Mouse (Mus musculus) hindbrain, embryonic 13.5 days (tissue): ENCODE data around the gene Prkd2. TPM values are rescaled to one million over a fixed set of nuclear protein-coding genes. Genes with fewer than 3 reads are reported as not detected.
A peak's percentile ranks its signal among the peaks of the same experiment; 100 is the strongest.

Source experiments
- ATAC-seq: fragments of 200-750 bp; cut with Nextera tagmentation; 2 replicates; pipeline ENCODE4 v1.8.0; 2017; ENCODE audit warnings: moderate TSS enrichment; ENCODE audit not compliant: low FRiP score
- H3K27ac ChIP-seq: fragments of 300-500 bp; sonication (generic); 2 replicates; pipeline ENCODE4 v1.5.1; 2015; ENCODE audit warnings: inconsistent platforms, mild to moderate bottlenecking, moderate library complexity
- H3K27me3 ChIP-seq: fragments of 300-500 bp; sonication (generic); 2 replicates; pipeline ENCODE4 v1.6.1; 2015; ENCODE audit warnings: mild to moderate bottlenecking, inconsistent platforms
- H3K36me3 ChIP-seq: fragments of 300-500 bp; sonication (generic); 2 replicates; pipeline ENCODE4 v1.6.1; 2015; ENCODE audit warnings: mild to moderate bottlenecking, inconsistent platforms
- H3K4me1 ChIP-seq: fragments of 300-500 bp; sonication (generic); replicated peaks from 2 replicates; pipeline ENCODE4 v1.6.1; 2015; ENCODE audit warnings: inconsistent platforms
- H3K4me2 ChIP-seq: fragments of 300-500 bp; sonication (generic); 2 replicates; pipeline ENCODE4 v1.6.1; 2015; ENCODE audit warnings: inconsistent platforms, mild to moderate bottlenecking, moderate library complexity
- H3K4me3 ChIP-seq: fragments of 300-500 bp; sonication (generic); 2 replicates; pipeline ENCODE4 v1.5.1; 2015; ENCODE audit warnings: mild to moderate bottlenecking, inconsistent platforms
- H3K9ac ChIP-seq: fragments of 300-500 bp; sonication (generic); 2 replicates; pipeline ENCODE4 v1.6.1; 2015; ENCODE audit warnings: mild to moderate bottlenecking, inconsistent platforms
- H3K9me3 ChIP-seq: fragments of 300-500 bp; sonication (generic); 2 replicates; pipeline ENCODE4 v1.6.1; 2016; ENCODE audit warnings: inconsistent platforms
- WGBS: fragments of 180-500 bp; shearing (Covaris S2); methylation state at CpG from one replicate; pipeline ENCODE4 v1.1.7; 2015; 5-methylcytosine and 5-hydroxymethylcytosine counted together
- polyA plus RNA-seq: library from polyadenylated mRNA; unstranded; fragments of >200 nt; fragmentation: Nextera tagmentation; extraction: Ambion mirVana; gene quantifications from 2 replicates; pipeline ENCODE4 v1.2.1, GENCODE M21; 2015

Gene Prkd2
- polyA plus RNA-seq, 1 experiment from 2014 or later = 6.6 TPM

DNA sequence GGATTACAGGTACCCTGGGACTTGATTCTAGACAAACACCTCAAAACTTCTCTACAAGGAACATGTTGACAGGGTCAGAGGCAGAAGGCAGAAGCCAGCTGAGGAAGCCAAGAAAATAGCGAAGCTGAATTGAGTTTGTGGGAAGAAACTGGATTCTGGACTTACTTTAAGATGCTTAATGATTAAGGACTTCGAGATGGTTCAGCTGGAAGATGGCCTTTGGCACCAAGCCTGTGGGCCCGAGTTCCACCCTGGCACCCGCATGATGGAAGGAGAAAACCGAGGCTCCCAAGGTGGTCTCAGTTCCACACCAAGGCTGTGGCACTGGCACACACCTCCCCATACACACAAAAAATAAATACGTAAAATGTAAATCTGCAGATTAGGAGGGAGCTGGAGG, 47.8 kb downstream of the Prkd2 start:
- H3K36me3 ChIP-seq = peaks cover 21% of the 10 kb centered on the region
- H3K4me2 ChIP-seq = peak overlapping the region; percentile 60
- peaks cover 35% of the 10 kb centered on the region for H3K4me1 ChIP-seq
- WGBS = 43% methylated on average over 6 of the region's 6 CpGs
- H3K9me3 ChIP-seq = no peaks in the 10 kb centered on the region
- H3K27me3 ChIP-seq = peaks cover 80% of the 10 kb centered on the region
- ATAC-seq = no peak
- H3K27ac ChIP-seq = peak overlapping the region; percentile 23; the same call in 1 of the 2 replicates
- no peak overlapping the region for H3K4me3 ChIP-seq
- no peak overlapping the region for H3K9ac ChIP-seq

DNA sequence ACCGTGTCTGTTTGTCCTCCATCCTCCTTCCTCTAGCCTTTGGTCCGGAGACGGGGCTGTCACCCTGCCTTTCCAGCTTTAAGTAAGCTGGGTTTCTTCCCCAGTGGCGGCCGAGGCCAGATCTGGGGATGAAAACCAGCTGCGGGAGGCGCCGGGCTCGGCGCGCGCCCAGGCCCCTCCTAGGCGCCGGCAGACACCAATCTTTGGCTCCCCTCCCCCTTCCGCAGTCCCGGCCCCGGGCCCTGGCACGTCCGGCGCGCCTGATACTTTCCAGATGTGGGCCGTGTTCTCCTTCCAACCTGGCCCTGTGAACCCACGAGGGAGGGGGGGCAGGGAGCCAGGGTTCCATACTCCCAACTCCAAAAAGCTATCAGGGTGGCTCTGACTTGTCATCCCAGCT, 48.2 kb downstream of the Prkd2 start:
- peaks cover 17% of the 10 kb centered on the region for H3K36me3 ChIP-seq
- H3K4me2 ChIP-seq = peak overlapping the region; percentile 60
- H3K27ac ChIP-seq = peak overlapping the region; percentile 23; the same call in 1 of the 2 replicates
- peaks cover 35% of the 10 kb centered on the region for H3K4me1 ChIP-seq
- no peak overlapping the region for H3K4me3 ChIP-seq
- peaks cover 76% of the 10 kb centered on the region for H3K27me3 ChIP-seq
- no peak for ATAC-seq
- H3K9ac ChIP-seq = no peak overlapping the region
- no peaks in the 10 kb centered on the region for H3K9me3 ChIP-seq
- WGBS = 3% methylated on average over 15 of the region's 23 CpGs

DNA sequence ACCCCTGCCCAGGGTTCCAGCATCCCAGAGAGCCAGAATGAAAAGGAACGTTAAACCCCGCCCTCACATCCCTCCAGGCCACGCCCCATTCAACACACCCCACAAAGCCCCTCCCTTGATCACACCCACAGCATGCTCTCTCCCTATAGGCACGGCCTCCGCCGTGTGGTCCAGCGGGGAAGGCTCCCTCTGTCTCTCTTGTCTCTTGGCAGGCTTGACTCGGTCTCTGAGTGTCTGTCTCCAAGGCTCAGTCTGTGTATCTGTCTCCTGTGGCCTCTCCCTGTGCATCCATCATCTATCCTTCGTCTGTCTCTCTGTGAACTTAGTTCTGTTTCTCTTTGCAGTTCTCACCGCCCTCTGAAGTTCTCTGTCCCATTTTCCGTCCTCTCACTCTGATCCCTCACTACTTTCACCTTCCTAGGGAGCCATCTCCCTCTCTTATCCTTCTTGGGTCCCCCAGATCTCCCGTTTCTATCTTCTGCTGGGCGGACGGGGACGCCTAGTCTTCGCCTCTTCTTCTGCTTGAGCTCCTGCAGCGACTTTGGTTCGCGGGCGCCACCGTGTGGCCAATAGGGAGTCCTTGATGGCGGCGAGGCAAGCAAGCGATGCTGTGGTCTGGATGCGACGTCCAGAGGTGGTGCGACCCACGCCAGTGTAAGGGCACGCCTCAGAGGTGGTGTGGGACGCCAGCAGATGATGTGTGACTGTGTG, 49.1 kb downstream of the Prkd2 start, which contains the start of gene Gng8:
Gng8 (plus strand) TSS at position 146 of the 711 bp plus-strand sequence.
- Histone ChIP-seq H3K9ac (0 out of 2 replicates have a peak within 1 kb of the TSS, but pooled peaks have one; percentile 49), H3K9me3 (no peaks in the 10 kb centered on the region), H3K27ac (peak within 1 kb of the TSS; percentile 40; the same call in 1 of the 2 replicates), H3K4me2 (peak within 1 kb of the TSS; percentile 60), H3K36me3 (peaks cover 9% of the 10 kb centered on the region), H3K4me1 (peaks cover 35% of the 10 kb centered on the region), H3K4me3 (peak within 1 kb of the TSS; percentile 29), H3K27me3 (peaks cover 68% of the 10 kb centered on the region)
- WGBS = under 1% methylated on average over 30 of the region's 30 CpGs
- ATAC-seq = peak; percentile 62

DNA sequence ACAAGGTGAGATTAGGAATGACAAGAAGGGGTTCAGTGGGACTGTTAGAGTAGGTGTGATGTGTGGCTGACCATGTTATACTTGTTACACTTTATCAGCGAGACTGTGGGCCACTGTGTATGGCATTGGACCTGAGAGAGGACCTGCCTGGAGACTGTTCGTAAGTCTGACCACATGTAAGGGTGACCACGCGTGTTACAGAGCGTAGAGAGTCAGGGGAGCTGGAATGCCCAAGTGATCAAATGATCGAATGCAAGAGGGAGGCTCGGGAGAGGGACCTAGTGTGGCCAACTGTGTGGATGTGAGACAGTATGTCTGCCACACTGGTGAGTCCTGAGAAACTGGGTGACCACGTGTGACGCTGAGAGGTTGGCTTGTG, 49.6 kb downstream of the Prkd2 start:
- ATAC-seq = peak; percentile 4; the same call in 1 of the 2 replicates
- no peaks in the 10 kb centered on the region for H3K9me3 ChIP-seq

DNA sequence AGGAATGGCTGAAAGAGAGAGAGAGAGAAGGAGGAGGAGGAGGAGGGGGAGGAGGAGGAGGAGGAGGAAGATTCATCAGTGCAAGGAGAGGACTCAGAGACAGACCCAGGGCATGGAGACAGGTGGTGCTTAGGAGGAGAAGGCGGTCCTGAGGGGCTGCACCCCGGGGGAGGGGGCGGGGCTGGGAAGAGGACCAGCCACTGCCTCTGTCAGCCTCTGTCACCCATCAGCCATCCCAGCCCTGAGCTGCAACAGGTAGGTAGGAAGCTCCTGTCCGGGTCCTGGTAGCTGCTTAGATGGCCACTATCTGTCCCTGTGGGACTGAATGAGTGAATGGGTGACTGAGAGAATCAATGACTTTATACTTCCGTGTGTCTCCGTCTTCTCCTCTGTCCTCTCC, 50.9 kb downstream of the Prkd2 start:
- peaks cover 35% of the 10 kb centered on the region for H3K4me1 ChIP-seq
- H3K4me3 ChIP-seq = no peak overlapping the region
- no peaks in the 10 kb centered on the region for H3K9me3 ChIP-seq
- 0 out of 2 replicates have a peak overlapping the region, but pooled peaks have one; percentile 4 for H3K4me2 ChIP-seq
- no peaks in the 10 kb centered on the region for H3K36me3 ChIP-seq
- 6% methylated on average over 6 of the region's 6 CpGs for WGBS
- no peak overlapping the region for H3K27ac ChIP-seq
- peaks cover 50% of the 10 kb centered on the region for H3K27me3 ChIP-seq
- H3K9ac ChIP-seq = no peak overlapping the region
- ATAC-seq = no peak

More for the DNA sequence above, 49.6 kb downstream of the Prkd2 start:
- Histone ChIP-seq H3K36me3 (peaks cover 3% of the 10 kb centered on the region), H3K4me2 (peak overlapping the region; percentile 60; the same call in 1 of the 2 replicates), H3K27ac (no peak overlapping the region), H3K27me3 (peaks cover 62% of the 10 kb centered on the region), H3K4me3 (peak overlapping the region; percentile 5), H3K9ac (no peak overlapping the region), H3K4me1 (peaks cover 35% of the 10 kb centered on the region)
- WGBS = 43% methylated on average over 9 of the region's 9 CpGs

DNA sequence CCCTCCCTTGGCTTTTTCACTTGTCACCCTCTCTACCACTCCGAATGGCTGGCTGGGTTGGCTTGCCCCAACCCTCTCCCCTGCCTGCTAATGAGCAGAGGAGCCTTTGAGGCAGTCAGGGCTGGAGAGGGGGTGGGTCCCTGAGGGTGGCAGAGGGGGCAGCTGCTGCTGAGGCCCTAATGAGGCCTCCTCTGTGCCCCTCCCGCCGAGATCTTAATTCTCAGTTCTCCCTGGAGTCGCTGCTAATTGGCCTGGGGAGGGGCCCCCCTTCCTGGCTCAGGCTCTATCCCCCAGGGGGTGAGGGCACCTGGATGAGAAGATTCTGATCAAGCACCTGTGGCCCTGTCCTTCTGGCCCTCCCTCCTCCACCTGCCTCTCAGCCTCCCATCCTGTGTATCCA, 51.6 kb downstream of the Prkd2 start:
- ATAC-seq = no peak
- Histone ChIP-seq H3K9me3 (no peaks in the 10 kb centered on the region), H3K27ac (no peak overlapping the region), H3K4me3 (no peak overlapping the region), H3K9ac (peak overlapping the region; percentile 35; the same call in 1 of the 2 replicates), H3K27me3 (peaks cover 45% of the 10 kb centered on the region), H3K4me1 (peaks cover 36% of the 10 kb centered on the region), H3K4me2 (peak overlapping the region; percentile 53), H3K36me3 (no peaks in the 10 kb centered on the region)
- WGBS = 0% methylated on average over 4 of the region's 4 CpGs

DNA sequence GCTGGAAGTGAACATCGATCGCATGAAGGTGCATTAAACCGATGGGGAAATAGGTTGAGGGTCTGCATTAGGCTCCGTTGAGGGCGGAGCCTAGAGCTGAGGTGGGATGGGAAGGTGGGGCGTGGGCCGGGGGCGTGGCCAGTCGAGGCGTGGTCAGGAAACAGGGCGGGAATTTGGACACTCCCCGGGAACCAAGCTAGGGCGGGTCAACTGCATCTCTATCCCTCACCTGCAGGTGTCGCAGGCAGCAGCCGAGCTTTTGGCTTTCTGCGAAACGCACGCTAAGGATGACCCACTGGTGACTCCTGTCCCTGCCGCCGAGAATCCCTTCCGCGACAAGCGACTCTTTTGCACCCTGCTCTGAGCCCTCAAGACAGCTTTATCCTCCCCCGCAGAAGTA, 52.3 kb downstream of the Prkd2 start:
- Histone ChIP-seq H3K9ac (peak overlapping the region; percentile 35; the same call in 1 of the 2 replicates), H3K27me3 (peaks cover 38% of the 10 kb centered on the region), H3K27ac (no peak overlapping the region), H3K4me3 (peak overlapping the region; percentile 23), H3K4me1 (peaks cover 42% of the 10 kb centered on the region), H3K4me2 (peak overlapping the region; percentile 53), H3K36me3 (no peaks in the 10 kb centered on the region), H3K9me3 (no peaks in the 10 kb centered on the region)
- whole genome bisulfite sequencing = under 1% methylated on average over 24 of the region's 24 CpGs
- peak; percentile 51 for ATAC-seq

DNA sequence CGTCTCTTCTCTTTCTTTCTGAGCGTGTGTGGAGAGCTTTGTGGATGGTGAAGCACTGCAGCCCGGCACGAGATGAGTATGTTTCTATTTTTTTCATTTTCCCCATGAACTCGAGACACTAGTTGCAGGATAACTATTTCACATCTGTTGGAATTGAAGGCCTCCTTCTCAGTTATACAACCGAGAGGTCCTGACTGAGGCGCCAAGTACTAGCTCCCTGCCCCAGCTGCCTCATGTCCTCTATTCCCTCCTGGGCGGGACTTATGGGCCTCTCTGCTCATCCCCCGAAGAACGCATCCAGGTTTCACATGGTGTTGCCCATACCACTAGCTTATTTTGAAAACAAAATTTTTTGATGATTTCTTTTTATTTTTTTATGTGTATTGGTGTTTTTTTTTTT, 52.8 kb downstream of the Prkd2 start:
- Histone ChIP-seq H3K9me3 (no peaks in the 10 kb centered on the region), H3K9ac (peak overlapping the region; percentile 29; the same call in 1 of the 2 replicates), H3K27me3 (peaks cover 34% of the 10 kb centered on the region), H3K4me2 (peak overlapping the region; percentile 53), H3K36me3 (no peaks in the 10 kb centered on the region), H3K4me1 (peaks cover 47% of the 10 kb centered on the region), H3K4me3 (peak overlapping the region; percentile 23), H3K27ac (no peak overlapping the region)
- WGBS = 28% methylated on average over 10 of the region's 10 CpGs
- ATAC-seq = no peak

DNA sequence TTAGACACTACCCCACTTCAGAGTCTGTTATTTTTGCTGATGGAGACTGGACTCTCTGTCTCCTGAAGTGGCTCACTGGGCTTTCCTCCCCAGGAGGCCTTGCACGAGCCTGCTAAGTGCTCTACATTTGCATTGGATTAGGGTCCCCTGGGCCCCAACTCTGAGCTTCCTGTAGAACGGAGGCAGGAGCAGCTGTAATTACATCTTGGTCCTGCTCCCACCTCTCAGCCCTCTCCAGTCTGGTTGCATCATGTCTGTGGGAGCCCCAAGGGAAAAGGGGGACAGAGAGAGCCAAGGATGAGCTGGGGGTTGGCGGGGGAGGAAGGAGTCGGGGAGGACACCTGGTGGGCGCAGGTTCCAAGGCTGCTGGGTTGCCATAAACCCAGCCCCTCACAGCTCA, 57.8 kb downstream of the Prkd2 start:
- Histone ChIP-seq H3K4me1 (peaks cover 29% of the 10 kb centered on the region), H3K27me3 (0 out of 2 replicates have a peak, but pooled peaks cover 6% of the 10 kb centered on the region), H3K27ac (peak overlapping the region; percentile 35; the same call in 1 of the 2 replicates), H3K9me3 (no peaks in the 10 kb centered on the region), H3K9ac (no peak overlapping the region; the same call in 1 of the 2 replicates), H3K4me3 (no peak overlapping the region), H3K36me3 (no peaks in the 10 kb centered on the region), H3K4me2 (no peak overlapping the region)
- 14% methylated on average over 5 of the region's 5 CpGs for WGBS
- no peak for ATAC-seq

DNA sequence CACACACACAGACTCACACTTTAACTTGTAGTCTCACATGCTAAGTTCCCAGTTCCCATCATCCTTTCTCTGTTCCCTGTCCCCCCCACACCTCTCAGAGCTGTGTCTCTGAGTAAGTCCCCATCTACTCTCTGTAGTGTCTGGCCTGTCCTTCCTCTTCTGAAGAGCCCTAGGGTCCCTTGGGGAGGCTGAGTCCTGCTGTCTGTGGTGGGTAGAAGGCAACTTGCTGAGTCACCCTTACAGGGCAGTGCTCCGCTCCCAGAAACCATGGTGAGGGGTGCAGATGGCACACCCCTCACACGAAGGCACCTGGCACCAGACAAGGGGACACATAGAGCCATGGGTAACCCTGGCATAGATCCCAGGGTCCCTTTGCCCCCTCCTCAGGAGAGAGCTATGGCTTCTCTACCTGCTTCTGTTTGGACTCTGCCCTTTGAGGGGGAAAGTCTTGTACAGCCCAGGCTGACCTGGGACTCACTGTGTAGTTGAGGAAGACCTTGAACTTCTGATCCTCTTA, 60.8 kb downstream of the Prkd2 start:
- Histone ChIP-seq H3K9ac (no peak overlapping the region), H3K27me3 (0 out of 2 replicates have a peak, but pooled peaks cover 6% of the 10 kb centered on the region), H3K9me3 (no peaks in the 10 kb centered on the region), H3K36me3 (no peaks in the 10 kb centered on the region), H3K4me1 (peaks cover 46% of the 10 kb centered on the region), H3K4me3 (no peak overlapping the region), H3K4me2 (no peak overlapping the region), H3K27ac (no peak overlapping the region)
- WGBS = 91% methylated on average over 2 of the region's 2 CpGs
- ATAC-seq = no peak

DNA sequence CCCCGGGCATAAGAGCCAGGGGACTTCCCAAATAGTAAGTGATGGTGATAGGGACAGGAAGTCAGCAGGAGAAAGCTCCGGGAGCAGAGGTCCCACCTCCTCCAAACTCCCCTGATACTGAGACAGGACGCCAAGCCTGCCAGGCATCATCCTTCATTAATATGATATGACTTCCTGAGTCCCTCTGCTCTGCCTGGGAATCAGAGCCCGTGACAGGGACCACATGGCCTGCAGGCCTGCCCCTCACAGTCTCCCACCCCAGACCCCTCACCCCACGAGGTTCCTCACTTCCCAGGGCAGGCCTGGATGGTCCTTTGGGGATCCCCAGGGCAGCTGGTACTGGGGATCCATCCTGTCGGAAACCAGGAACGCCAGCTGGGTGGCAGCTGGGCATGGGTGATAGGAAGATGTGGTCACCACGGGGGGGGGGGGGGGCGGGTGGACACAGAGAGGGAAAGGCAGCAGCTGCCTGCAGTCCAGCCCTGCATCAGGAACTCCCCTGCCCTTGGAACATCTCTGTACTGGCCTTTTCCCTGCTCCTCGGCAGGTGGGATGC, 61.5 kb downstream of the Prkd2 start:
- ATAC-seq = no peak
- H3K4me2 ChIP-seq = no peak overlapping the region
- H3K9ac ChIP-seq = no peak overlapping the region
- peaks cover 53% of the 10 kb centered on the region for H3K4me1 ChIP-seq
- 43% methylated on average over 7 of the region's 10 CpGs for WGBS
- H3K36me3 ChIP-seq = no peaks in the 10 kb centered on the region
- no peaks in the 10 kb centered on the region for H3K9me3 ChIP-seq
- H3K27me3 ChIP-seq = 0 out of 2 replicates have a peak, but pooled peaks cover 6% of the 10 kb centered on the region
- no peak overlapping the region for H3K27ac ChIP-seq
- H3K4me3 ChIP-seq = no peak overlapping the region

DNA sequence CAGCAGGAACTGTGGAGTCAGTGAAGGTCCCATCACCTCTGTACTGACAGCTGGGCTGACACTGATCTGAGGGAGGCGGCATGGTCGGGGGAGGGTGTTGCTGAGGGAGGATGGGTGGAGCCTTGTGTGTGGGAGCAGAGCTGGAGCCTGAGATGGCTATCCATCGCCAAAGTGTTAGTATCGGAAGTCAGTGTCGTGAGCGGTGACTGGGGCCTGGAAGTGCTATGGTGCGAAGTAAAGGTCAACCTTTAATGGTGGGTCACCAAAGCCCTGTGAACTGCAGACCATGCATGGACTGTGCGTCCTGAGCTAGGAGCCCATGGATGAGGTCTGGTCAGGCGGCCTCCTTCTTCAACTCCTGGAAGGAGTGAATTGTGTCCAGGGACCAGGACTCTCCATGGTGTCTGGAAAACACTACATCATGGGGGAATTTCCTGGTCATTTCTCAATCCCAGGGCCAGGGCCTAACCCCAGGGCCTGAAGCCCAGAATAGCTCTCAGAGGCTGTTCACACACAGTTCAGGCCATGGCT, 62.9 kb downstream of the Prkd2 start:
- no peak for ATAC-seq
- WGBS = 62% methylated on average over 9 of the region's 9 CpGs
- no peak overlapping the region for H3K9ac ChIP-seq
- H3K4me1 ChIP-seq = peaks cover 45% of the 10 kb centered on the region
- no peaks in the 10 kb centered on the region for H3K9me3 ChIP-seq
- no peak overlapping the region for H3K4me2 ChIP-seq
- H3K27ac ChIP-seq = no peak overlapping the region
- H3K4me3 ChIP-seq = no peak overlapping the region
- H3K27me3 ChIP-seq = 0 out of 2 replicates have a peak, but pooled peaks cover 6% of the 10 kb centered on the region
- no peaks in the 10 kb centered on the region for H3K36me3 ChIP-seq
